Mouse (Mus musculus) liver, embryonic 16.5 days (tissue): ENCODE measurements around the gene Bnipl. TPM values are rescaled to one million over a fixed set of nuclear protein-coding genes. Genes with fewer than 3 reads are reported as not detected.

Experiments
- polyA plus RNA-seq: library from polyadenylated mRNA; unstranded; fragments of >200 nt; fragmentation: Nextera tagmentation; extraction: Ambion mirVana; gene quantifications from 2 replicates; pipeline ENCODE4 v1.2.1, GENCODE M21; 2015

Bnipl gene
- polyA plus RNA-seq, 1 experiment from 2014 or later, result not detected

Other genes starting within 250 kb of the Bnipl start
- 6.2 and 6.8 TPM in 2 replicates for gene Zfp687, start 235.7 kb downstream of the Bnipl start, polyA plus RNA-seq
- 146 and 154 TPM in 2 replicates for gene Psmd4, start 208.6 kb downstream of the Bnipl start, polyA plus RNA-seq
- gene Pip5k1a, start 144.3 kb downstream of the Bnipl start, polyA plus RNA-seq, result 8.5 and 8.9 TPM in 2 replicates
- 29.6 and 33.4 TPM in 2 replicates for gene Vps72, start 140.2 kb downstream of the Bnipl start, polyA plus RNA-seq
- 0.83 and 1.2 TPM in 2 replicates for gene Tmod4, start 126.7 kb downstream of the Bnipl start, polyA plus RNA-seq
- 24.7 and 25.5 TPM in 2 replicates for gene Scnm1, start 117.2 kb downstream of the Bnipl start, polyA plus RNA-seq
- 7.5 and 7.8 TPM in 2 replicates for gene Lysmd1, start 117.1 kb downstream of the Bnipl start, polyA plus RNA-seq
- gene Tnfaip8l2, start 108.8 kb downstream of the Bnipl start, polyA plus RNA-seq, result 9.3 and 9.6 TPM in 2 replicates
- 0.19 and 0.20 TPM in 2 replicates for gene Sema6c, start 90.7 kb downstream of the Bnipl start, polyA plus RNA-seq
- gene Gabpb2, start 33.3 kb downstream of the Bnipl start, polyA plus RNA-seq, result 6.6 and 7.0 TPM in 2 replicates
- 36.4 and 37.3 TPM in 2 replicates for gene Cdc42se1, start 22.5 kb downstream of the Bnipl start, polyA plus RNA-seq
- 1.8 and 2.0 TPM in 2 replicates for gene Mllt11, start 19.0 kb downstream of the Bnipl start, polyA plus RNA-seq
- 0.07 TPM in 2 replicates for gene Gm128, start 9.6 kb downstream of the Bnipl start, polyA plus RNA-seq
- 21.5 and 23.2 TPM in 2 replicates for gene Mindy1, start 30.2 kb upstream of the Bnipl start, polyA plus RNA-seq
- gene Prune1, start 30.9 kb upstream of the Bnipl start, polyA plus RNA-seq, result 8.8 and 9.5 TPM in 2 replicates
- 2.2 and 2.5 TPM in 2 replicates for gene Anxa9, start 56.0 kb upstream of the Bnipl start, polyA plus RNA-seq
- 111 and 117 TPM in 2 replicates for gene Cers2, start 63.6 kb upstream of the Bnipl start, polyA plus RNA-seq
- 12.2 and 13.0 TPM in 2 replicates for gene Setdb1, start 106.0 kb upstream of the Bnipl start, polyA plus RNA-seq
- not detected in 2 replicates for gene 4930558C23Rik, start 151.6 kb upstream of the Bnipl start, polyA plus RNA-seq
- 16.7 and 16.9 TPM in 2 replicates for gene Arnt, start 183.2 kb upstream of the Bnipl start, polyA plus RNA-seq
- gene Ctsk, start 248.1 kb upstream of the Bnipl start, polyA plus RNA-seq, result 1.0 and 1.3 TPM in 2 replicates